Mouse (Mus musculus): ENCODE results near the gene Pin4. TPM values are rescaled to one million over a fixed set of nuclear protein-coding genes. Genes with fewer than 3 reads are reported as not detected.
"Not testable (repeated sequence)": the region's sequence is repeated elsewhere in the genome, so short reads cannot be mapped to it uniquely, and the experiment has no call there.

Gene Pin4
- polyA plus RNA-seq, 1 experiment from 2014 or later, result 54.2 TPM

DNA sequence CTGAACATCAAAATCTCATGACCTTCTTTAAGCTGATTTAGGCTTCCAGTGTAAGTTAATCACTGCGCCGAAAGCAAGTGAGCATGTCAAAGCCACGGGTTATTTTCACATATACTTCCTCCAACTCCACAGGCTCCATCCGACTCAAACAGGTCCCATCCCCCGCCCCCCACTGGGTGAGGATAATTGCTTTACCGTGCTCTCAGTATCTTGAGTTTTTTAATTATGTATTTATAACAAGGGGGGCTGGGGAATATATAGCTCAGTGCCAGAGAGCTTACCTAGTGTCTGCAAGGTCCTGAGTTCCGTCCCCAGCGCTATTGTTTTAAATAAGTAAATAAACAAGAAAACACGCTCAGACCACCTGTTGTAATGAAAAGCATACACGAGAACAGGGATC lies 38.2 kb upstream of the Pin4 start:
- H3K4me1 ChIP-seq (ENCODE audit: control insufficient read depth, insufficient read depth, low read length), result no peaks in the 10 kb centered on the region
- H3K4me2 ChIP-seq, result no peak overlapping the region
- H3K9me3 ChIP-seq (replicated peaks; ENCODE audit: control insufficient read depth, low read length), result no peaks in the 10 kb centered on the region
- no peak for ATAC-seq (replicated peaks; ENCODE audit: insufficient number of reproducible peaks, low FRiP score, low TSS enrichment)
- H3K27ac ChIP-seq (ENCODE audit: low read depth, low read length), result no peak overlapping the region
- no peaks in the 10 kb centered on the region for H3K36me3 ChIP-seq (ENCODE audit: control insufficient read depth, insufficient read depth, low read length)
- peaks cover 3% of the 10 kb centered on the region for H3K27me3 ChIP-seq (ENCODE audit: control insufficient read depth, insufficient read depth, low read length)
- WGBS (ENCODE audit: insufficient replicate concordance), result 70% methylated on average over 10 of the region's 10 CpGs
- H3K4me3 ChIP-seq (ENCODE audit: low read depth, low read length), result no peak overlapping the region
- H3K9ac ChIP-seq (ENCODE audit: low read depth, low read length), result no peak overlapping the region

DNA sequence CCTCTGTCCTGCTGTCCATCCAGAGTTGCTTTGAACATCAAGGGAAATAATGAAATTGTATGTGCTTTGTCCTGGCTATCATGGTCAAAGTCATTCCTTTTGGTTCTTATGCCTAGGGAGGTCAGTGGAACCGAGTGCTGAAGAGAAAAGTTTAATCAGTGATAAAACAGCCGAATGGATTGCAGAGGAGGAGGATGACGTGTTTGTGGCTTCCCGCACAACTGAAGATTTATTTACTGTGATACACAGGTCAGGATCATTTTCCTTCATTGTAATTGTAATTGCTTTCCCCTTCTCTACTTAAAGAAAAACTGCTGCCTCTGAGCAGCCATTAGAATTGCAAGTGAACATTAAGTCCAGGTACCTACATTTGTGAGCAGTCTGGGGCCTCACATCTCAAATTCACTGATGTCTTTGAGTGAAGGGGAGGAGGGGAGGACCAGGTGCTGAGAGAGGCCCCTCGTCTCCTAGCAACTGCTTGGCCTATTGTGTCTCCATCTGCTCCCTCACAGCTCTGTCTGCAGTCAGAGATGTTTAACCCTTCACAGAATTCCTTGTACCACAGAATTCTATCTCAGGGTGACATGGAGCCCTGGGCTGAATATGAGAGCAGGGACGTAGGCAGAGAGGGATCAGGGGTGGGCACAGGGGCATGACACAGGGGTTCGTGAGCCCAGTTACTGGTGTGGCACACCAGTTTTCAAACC lies 37.5 kb upstream of the Pin4 start:
- no peak overlapping the region for H3K9ac ChIP-seq (ENCODE audit: low read depth, low read length)
- no peak overlapping the region for H3K27ac ChIP-seq (ENCODE audit: low read depth, low read length)
- H3K4me1 ChIP-seq (ENCODE audit: control insufficient read depth, insufficient read depth, low read length), result no peaks in the 10 kb centered on the region
- H3K36me3 ChIP-seq (ENCODE audit: control insufficient read depth, insufficient read depth, low read length), result no peaks in the 10 kb centered on the region
- no peak for ATAC-seq (replicated peaks; ENCODE audit: insufficient number of reproducible peaks, low FRiP score, low TSS enrichment)
- 66% methylated on average over 7 of the region's 7 CpGs for WGBS (ENCODE audit: insufficient replicate concordance)
- no peak overlapping the region for H3K4me3 ChIP-seq (ENCODE audit: low read depth, low read length)
- H3K4me2 ChIP-seq, result no peak overlapping the region
- peaks cover 3% of the 10 kb centered on the region for H3K27me3 ChIP-seq (ENCODE audit: control insufficient read depth, insufficient read depth, low read length)
- H3K9me3 ChIP-seq (replicated peaks; ENCODE audit: control insufficient read depth, low read length), result no peaks in the 10 kb centered on the region

DNA sequence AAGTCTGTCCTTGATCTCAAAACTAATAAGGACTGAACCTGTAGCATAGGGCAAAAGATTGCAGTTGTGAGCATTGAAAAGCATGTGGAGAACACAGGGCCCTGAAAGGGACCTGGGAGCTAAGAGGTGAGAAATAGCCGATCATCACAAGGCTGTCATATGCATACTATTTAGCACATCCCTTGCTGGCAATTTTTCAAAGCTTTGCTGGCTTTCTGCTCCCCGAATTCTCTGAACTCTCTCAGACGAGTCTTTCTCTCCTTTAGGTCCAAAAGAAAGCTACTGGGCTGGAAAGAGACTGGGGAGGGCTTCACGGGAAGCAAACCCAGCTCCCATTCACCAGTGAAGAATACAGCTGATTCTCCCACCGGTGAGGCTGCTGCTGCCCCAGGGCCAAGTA lies 36.9 kb upstream of the Pin4 start:
- Histone ChIP-seq H3K4me3 (ENCODE audit: low read depth, low read length) (no peak overlapping the region), H3K9ac (ENCODE audit: low read depth, low read length) (no peak overlapping the region), H3K27ac (ENCODE audit: low read depth, low read length) (no peak overlapping the region), H3K27me3 (ENCODE audit: control insufficient read depth, insufficient read depth, low read length) (peaks cover 3% of the 10 kb centered on the region), H3K36me3 (ENCODE audit: control insufficient read depth, insufficient read depth, low read length) (no peaks in the 10 kb centered on the region), H3K4me2 (no peak overlapping the region), H3K9me3 (replicated peaks; ENCODE audit: control insufficient read depth, low read length) (no peaks in the 10 kb centered on the region), H3K4me1 (ENCODE audit: control insufficient read depth, insufficient read depth, low read length) (no peaks in the 10 kb centered on the region)
- 55% methylated on average over 5 of the region's 5 CpGs for WGBS (ENCODE audit: insufficient replicate concordance)
- no peak for ATAC-seq (replicated peaks; ENCODE audit: insufficient number of reproducible peaks, low FRiP score, low TSS enrichment)

DNA sequence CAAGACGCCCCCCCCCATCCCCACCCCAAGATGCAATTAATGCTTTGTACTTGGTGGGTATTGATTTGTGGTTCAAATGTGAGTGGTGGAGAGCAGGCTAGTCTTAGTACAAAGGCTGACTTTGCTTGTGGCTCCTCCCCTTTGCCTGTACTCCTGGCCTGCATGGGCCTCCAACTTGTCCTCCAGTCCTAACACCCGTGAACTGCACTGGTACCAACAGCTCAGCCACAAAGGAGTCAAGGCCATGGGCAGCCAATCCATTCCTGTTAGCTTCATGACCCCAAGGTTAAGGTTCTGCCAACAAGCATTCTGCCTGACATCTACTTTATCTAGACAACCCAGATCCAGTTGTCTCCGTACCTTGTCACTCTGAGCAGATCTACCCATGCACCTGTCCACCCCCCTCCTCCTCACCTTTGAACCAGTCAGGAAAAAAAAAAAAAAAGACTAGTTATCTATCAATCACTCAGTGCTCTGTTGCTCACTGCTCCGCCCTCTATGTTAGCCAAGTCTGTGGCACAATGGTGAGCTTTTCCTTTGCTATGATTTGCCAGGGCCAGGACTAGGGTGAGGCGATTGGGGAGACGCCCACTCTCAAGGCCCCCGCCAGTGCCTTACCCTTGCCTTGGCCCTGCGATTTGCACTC lies 33.3 kb upstream of the Pin4 start:
- Histone ChIP-seq H3K4me2 (no peak overlapping the region), H3K9me3 (replicated peaks; ENCODE audit: control insufficient read depth, low read length) (no peaks in the 10 kb centered on the region), H3K4me1 (ENCODE audit: control insufficient read depth, insufficient read depth, low read length) (no peaks in the 10 kb centered on the region), H3K36me3 (ENCODE audit: control insufficient read depth, insufficient read depth, low read length) (no peaks in the 10 kb centered on the region), H3K27me3 (ENCODE audit: control insufficient read depth, insufficient read depth, low read length) (peaks cover 3% of the 10 kb centered on the region), H3K9ac (ENCODE audit: low read depth, low read length) (no peak overlapping the region), H3K27ac (ENCODE audit: low read depth, low read length) (no peak overlapping the region), H3K4me3 (ENCODE audit: low read depth, low read length) (no peak overlapping the region)
- ATAC-seq (replicated peaks; ENCODE audit: insufficient number of reproducible peaks, low FRiP score, low TSS enrichment), result no peak
- 86% methylated on average over 8 of the region's 8 CpGs for WGBS (ENCODE audit: insufficient replicate concordance)

DNA sequence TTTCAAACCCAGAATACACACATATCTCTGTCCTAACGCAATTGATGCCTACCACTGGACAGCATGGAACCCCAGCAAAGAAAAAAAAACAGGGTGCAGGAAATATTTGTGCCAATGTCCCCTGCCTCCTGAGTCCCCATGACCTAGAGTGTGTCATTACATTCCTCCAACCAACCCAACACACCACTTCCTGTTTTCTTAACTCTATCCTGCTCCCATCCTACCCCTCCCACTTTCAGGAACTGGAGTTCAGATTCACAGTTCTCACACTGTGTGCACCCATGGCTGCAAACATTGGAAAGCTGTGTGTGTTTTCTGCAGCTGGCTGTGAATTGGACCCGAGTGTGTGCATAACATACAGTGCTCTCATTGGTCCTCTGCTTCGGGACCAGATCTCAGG lies 28.6 kb upstream of the Pin4 start:
- H3K27me3 ChIP-seq (ENCODE audit: control insufficient read depth, insufficient read depth, low read length), result no peaks in the 10 kb centered on the region
- no peak for ATAC-seq (replicated peaks; ENCODE audit: insufficient number of reproducible peaks, low FRiP score, low TSS enrichment)
- no peaks in the 10 kb centered on the region for H3K4me1 ChIP-seq (ENCODE audit: control insufficient read depth, insufficient read depth, low read length)
- no peak overlapping the region for H3K4me2 ChIP-seq
- H3K36me3 ChIP-seq (ENCODE audit: control insufficient read depth, insufficient read depth, low read length), result no peaks in the 10 kb centered on the region
- WGBS (ENCODE audit: insufficient replicate concordance), result 78% methylated on average over 3 of the region's 3 CpGs
- H3K9ac ChIP-seq (ENCODE audit: low read depth, low read length), result no peak overlapping the region
- H3K9me3 ChIP-seq (replicated peaks; ENCODE audit: control insufficient read depth, low read length), result no peaks in the 10 kb centered on the region
- no peak overlapping the region for H3K27ac ChIP-seq (ENCODE audit: low read depth, low read length)
- no peak overlapping the region for H3K4me3 ChIP-seq (ENCODE audit: low read depth, low read length)

DNA sequence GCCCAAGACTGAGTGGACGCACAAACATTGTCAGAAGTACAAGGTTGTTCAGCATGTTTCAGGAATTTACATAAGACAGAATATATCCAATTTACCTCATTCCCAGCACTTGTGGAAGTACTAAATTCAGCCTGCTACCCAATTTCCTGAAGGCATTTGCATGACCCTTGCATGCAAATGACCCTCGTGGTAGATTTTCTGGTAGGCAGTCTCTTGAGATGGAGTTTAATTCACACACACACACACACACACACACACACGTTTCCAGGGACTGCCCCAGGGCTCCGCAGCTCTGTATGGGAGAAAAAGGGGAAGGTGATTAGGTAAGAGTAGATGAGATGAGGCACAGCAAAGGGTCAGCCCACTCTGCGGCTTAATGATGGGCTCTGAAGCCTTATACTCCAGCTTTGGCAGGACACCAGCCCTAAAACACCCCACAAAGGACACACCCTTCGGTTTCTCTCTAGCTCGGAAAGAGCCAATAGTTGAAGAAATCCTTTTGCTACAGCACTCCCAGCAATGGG lies 24.8 kb upstream of the Pin4 start:
- Histone ChIP-seq H3K4me1 (ENCODE audit: control insufficient read depth, insufficient read depth, low read length) (no peaks in the 10 kb centered on the region), H3K27ac (ENCODE audit: low read depth, low read length) (no peak overlapping the region), H3K4me2 (no peak overlapping the region), H3K4me3 (ENCODE audit: low read depth, low read length) (no peak overlapping the region), H3K9ac (ENCODE audit: low read depth, low read length) (no peak overlapping the region), H3K27me3 (ENCODE audit: control insufficient read depth, insufficient read depth, low read length) (no peaks in the 10 kb centered on the region), H3K9me3 (replicated peaks; ENCODE audit: control insufficient read depth, low read length) (no peaks in the 10 kb centered on the region), H3K36me3 (ENCODE audit: control insufficient read depth, insufficient read depth, low read length) (no peaks in the 10 kb centered on the region)
- WGBS (ENCODE audit: insufficient replicate concordance), result 73% methylated on average over 7 of the region's 7 CpGs
- ATAC-seq (replicated peaks; ENCODE audit: insufficient number of reproducible peaks, low FRiP score, low TSS enrichment), result no peak

DNA sequence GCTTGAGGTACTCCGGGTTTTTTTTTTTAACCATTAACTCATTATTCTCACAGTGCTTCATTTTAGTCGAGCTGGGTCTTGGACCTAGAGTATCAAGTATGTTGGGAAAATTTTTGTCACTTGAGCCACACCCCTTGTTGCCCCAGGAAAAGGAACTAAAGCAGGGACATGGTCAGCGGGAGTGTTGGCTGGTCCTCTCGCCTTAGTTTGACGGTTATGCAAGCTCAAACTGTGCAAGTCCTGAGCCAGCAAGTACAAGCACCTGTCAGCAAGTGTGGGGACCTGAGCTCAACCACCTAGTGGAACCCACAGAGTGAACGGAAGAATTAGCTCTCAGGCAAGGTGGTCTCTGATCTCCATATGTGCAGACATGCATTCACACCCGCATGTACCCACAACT lies 17.4 kb upstream of the Pin4 start:
- Histone ChIP-seq H3K9me3 (replicated peaks; ENCODE audit: control insufficient read depth, low read length) (no peaks in the 10 kb centered on the region), H3K36me3 (ENCODE audit: control insufficient read depth, insufficient read depth, low read length) (no peaks in the 10 kb centered on the region), H3K4me1 (ENCODE audit: control insufficient read depth, insufficient read depth, low read length) (no peaks in the 10 kb centered on the region), H3K27ac (ENCODE audit: low read depth, low read length) (no peak overlapping the region), H3K9ac (ENCODE audit: low read depth, low read length) (no peak overlapping the region), H3K4me3 (ENCODE audit: low read depth, low read length) (no peak overlapping the region), H3K4me2 (no peak overlapping the region), H3K27me3 (ENCODE audit: control insufficient read depth, insufficient read depth, low read length) (peaks cover 3% of the 10 kb centered on the region; the same call in 1 of the 2 replicates)
- 66% methylated on average over 7 of the region's 7 CpGs for WGBS (ENCODE audit: insufficient replicate concordance)
- ATAC-seq (replicated peaks; ENCODE audit: insufficient number of reproducible peaks, low FRiP score, low TSS enrichment), result no peak

DNA sequence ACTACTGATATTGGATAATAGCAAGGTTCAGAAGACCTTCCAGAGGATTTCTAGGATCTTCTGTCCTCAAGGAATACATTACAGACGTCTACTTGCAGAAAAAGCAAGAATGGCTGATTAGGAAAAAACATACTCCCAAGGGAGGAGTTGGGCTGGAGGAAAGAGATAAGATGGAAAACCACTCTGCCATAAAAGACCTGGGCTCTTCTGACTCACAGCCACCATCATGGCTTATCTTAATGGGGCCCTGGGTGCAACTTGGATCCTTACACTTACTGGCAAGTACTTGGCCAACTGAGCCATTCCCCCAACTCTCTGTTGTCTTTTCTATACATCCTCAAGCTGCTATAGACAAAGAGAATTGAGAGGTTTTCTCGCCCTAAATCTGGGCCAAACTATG lies 15.4 kb upstream of the Pin4 start:
- WGBS (ENCODE audit: insufficient replicate concordance), result 49% methylated on average over 2 of the region's 2 CpGs
- H3K4me3 ChIP-seq (ENCODE audit: low read depth, low read length); H3K27ac ChIP-seq (ENCODE audit: low read depth, low read length); H3K27me3 ChIP-seq (ENCODE audit: control insufficient read depth, insufficient read depth, low read length); H3K36me3 ChIP-seq (ENCODE audit: control insufficient read depth, insufficient read depth, low read length); H3K9me3 ChIP-seq (replicated peaks; ENCODE audit: control insufficient read depth, low read length); H3K4me1 ChIP-seq (ENCODE audit: control insufficient read depth, insufficient read depth, low read length); ATAC-seq (replicated peaks; ENCODE audit: insufficient number of reproducible peaks, low FRiP score, low TSS enrichment); H3K4me2 ChIP-seq; H3K9ac ChIP-seq (ENCODE audit: low read depth, low read length): not testable (repeated sequence)

DNA sequence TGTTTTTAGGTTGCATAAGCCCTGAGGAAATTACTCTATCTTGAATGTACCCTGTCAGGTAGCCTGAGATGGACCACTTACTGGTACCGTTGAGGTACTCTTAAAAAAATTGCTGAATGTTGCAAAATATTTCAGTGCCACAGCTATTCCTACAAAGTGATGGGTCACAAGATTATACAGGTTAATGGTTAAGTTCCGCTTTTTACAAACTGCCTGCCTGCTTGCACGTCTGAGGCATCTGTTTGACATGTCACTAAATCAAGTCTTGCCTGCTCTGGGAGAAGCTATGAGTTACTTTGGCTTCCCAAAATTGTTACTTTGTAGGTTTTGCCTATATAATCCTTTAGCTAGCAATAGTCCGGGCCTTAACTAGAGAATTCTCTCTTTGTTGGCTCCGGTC lies 9.9 kb upstream of the Pin4 start:
- not testable (repeated sequence) for H3K4me2 ChIP-seq; ATAC-seq (replicated peaks; ENCODE audit: insufficient number of reproducible peaks, low FRiP score, low TSS enrichment); H3K9ac ChIP-seq (ENCODE audit: low read depth, low read length); H3K27me3 ChIP-seq (ENCODE audit: control insufficient read depth, insufficient read depth, low read length); H3K4me3 ChIP-seq (ENCODE audit: low read depth, low read length); H3K9me3 ChIP-seq (replicated peaks; ENCODE audit: control insufficient read depth, low read length); H3K36me3 ChIP-seq (ENCODE audit: control insufficient read depth, insufficient read depth, low read length); H3K27ac ChIP-seq (ENCODE audit: low read depth, low read length); H3K4me1 ChIP-seq (ENCODE audit: control insufficient read depth, insufficient read depth, low read length)
- 66% methylated on average over 5 of the region's 5 CpGs for WGBS (ENCODE audit: insufficient replicate concordance)
